Mouse (Mus musculus) E14TG2a.4 (cell line): ENCODE data around the gene Myo16.

Experiments used
- CTCF ChIP-seq: conservative IDR thresholded peaks from 2 replicates; pipeline ENCODE4 v1.5.1; 2014; ENCODE audit warnings: low read length
- NANOG ChIP-seq: IDR thresholded peaks from 2 replicates; pipeline ENCODE4 v1.6.1; 2014; ENCODE audit warnings: borderline replicate concordance, low read length, mixed read lengths
- POU5F1 ChIP-seq: IDR thresholded peaks from 2 replicates; pipeline ENCODE4 v1.6.1; 2014; ENCODE audit warnings: low read length, borderline replicate concordance

- no peak for TF ChIP-seq CTCF
- TF ChIP-seq NANOG = no peak
- TF ChIP-seq POU5F1 = no peak
Observed at GRCm38 (mm10) chr8:10270094-10270493, 116.4 kb downstream of the Myo16 start.
